Mouse (Mus musculus) T-helper 17 cell (primary cell): ENCODE results near the gene Nfkbia.

ENCODE experiments used
- in situ Hi-C, 2 experiments: fragments of 300-600 bp; cut with MboI, MseI; formaldehyde crosslinking; loops; 1 replicate in 1 of 2; 2 replicates in 1 of 2; pipeline ENCODE4 v1.15.1; 2025; ENCODE audit warnings: high pct_unique_total_duplicates in 2 of 2

Gene Nfkbia

GRCm38 (mm10) chr12:55492184-55492898 lies at the start of gene Nfkbia:
Nfkbia (minus strand) TSS chr12:55492647.
- in situ Hi-C loops, result loop anchor here in 1 of 2 experiments (5.0 kb wide), 1 partner anchor 95 kb away; no protein-coding TSS in a partner anchor

DNA sequence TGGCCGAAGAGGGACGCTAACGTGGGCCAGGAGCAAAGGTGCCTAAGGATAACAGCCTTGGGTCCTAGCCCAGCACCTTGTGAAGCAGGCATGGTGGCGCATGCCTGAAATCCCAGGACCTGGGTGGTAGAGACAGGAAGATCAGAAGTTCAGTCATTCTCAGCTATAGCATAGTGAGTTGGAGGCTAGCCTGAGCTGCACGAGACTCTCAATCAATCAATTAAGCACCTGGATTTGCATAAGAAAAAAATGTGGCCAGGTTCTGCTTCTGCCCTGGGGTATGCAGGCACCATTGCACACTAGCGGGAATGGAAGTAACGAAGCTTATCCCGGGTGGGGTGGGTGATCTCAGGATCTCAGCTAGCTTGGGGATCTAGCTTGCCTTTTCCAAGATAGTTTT lies 46.7 kb upstream of the Nfkbia start:
- in situ Hi-C loops, result loop anchor here (10.0 to 25.0 kb wide), 2 partner anchors 648 to 1646 kb away; no protein-coding TSS in a partner anchor

DNA sequence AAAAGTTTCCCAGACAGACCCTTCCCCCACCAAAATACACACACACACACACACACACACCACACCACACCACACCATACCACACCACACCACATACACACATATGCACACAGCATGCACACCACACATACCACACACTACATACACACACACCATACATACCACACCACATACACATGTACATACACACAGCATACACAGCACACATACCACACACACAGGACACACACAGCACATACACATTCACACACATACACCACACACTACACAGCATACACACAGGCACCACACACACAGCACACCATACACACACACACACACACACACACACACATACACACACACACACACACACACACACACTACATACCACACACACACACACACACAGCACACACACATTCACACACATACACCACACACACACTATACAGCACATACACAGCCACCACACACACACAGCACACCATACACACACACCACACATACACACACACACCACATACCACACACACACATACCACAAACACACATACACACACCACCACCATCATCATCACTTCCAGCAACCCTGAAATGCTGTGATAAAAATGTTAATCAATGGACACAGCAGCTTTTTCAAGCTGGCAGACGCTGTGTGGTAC lies 46.0 kb upstream of the Nfkbia start:
- in situ Hi-C loops, result loop anchor here (10.0 to 25.0 kb wide), 2 partner anchors 649 to 1646 kb away; no protein-coding TSS in a partner anchor

- in situ Hi-C loops, result loop anchor here (10.0 to 25.0 kb wide), 2 partner anchors 650 to 1647 kb away; no protein-coding TSS in a partner anchor
These were observed 45.3 kb upstream of the Nfkbia start for GRCm38 (mm10) chr12:55537742-55538141.

DNA sequence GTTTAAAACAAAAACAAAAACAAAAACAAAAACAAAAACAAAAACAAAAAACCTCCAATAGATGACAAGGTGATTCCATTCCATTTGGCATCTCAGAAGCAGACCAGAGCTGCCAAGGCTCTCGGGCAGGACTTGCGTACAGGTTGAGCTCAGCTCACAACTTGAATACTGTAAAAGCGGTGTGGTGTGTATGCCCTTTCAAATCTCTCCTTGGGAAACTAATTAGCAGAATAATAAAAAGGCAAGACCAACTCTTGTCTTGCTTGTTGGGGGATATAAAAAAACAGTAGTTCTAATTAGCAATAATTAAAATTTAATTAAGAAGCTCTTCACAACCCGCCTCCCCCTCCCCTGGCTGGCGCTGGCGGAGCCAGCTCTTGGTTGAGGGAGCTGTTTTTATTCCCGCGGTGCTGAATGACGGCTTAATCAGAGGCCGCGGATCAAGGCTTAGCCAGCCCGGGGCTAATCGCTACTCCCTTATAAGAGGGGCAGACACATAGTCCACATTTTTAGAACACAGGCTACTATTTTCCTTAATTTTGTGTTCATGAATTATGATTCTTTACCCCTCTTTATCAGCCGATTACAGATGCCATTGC lies 44.2 kb upstream of the Nfkbia start:
- in situ Hi-C loops, result loop anchor here (10.0 to 25.0 kb wide), 2 partner anchors 651 to 1648 kb away; no protein-coding TSS in a partner anchor

DNA sequence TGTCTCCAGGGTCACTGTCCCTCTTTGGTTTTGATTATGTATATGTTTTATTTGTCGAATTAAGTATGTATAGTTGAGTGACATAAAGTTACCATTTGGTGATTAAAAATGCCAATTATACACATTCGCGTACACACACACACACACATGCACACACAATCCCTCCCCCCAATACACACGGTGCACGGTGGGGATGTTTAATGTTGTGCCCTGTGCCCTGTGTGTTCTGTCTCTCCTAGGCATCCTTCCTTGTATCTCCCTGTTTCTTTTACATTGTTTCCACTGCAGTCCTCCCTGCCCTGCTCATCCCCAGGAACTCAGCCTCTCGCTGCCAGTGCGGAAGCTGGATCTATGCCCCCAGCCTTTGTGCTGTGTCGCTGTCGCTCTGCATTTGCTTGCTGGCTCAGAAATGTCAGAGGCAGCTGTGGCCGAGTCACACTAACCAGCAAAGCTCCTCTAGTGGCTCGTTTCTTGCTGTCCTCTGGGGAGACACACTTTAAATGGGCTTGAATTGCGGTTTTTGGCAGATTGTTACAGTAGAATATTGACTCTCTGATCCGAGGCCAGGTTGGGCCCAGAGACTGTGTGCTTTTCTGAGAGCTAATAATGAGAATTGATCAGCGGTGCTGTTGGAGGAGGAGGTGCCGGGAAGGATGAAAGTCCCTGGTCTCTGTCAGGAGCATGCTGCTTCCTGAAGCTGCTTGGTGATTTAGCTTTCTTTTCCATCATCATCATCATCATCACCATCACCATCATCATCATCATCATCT lies 34.7 kb upstream of the Nfkbia start:
- in situ Hi-C loops, result loop anchor here in 1 of 2 experiments (25.0 kb wide), 1 partner anchor 660 kb away; no protein-coding TSS in a partner anchor

DNA sequence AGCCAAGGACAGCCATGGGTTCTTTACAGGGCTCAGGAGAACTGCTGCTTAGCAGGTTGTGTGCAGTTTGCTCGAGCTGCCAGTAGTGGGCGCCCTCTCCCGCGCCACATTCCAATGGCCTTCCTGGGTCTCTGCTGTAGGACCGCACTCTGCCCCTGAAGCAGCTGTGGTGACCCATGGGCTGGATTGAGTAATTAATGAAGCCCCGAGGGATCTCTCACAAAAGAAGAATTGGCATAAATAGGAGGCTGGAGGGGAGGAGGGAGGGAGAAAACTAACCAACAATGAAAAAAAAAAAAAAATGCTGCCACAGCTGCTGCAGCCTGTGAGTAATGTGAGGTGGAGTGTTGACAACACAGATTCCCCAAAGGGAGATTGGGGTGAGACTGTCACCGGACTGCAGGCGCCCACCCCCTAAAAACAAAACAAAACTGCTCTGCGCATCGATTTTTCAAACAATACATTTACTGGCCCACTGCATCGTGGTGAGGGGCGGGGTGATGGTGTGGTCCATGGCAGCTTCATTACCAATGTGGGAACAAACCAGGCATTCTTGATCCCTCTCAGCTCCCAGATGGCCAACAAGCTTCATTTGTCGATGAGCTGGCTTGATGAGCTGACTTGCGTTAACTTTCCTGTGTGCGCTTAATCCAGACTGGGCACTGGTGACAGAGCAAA lies 25.8 kb upstream of the Nfkbia start:
- in situ Hi-C loops, result no loop called here

DNA sequence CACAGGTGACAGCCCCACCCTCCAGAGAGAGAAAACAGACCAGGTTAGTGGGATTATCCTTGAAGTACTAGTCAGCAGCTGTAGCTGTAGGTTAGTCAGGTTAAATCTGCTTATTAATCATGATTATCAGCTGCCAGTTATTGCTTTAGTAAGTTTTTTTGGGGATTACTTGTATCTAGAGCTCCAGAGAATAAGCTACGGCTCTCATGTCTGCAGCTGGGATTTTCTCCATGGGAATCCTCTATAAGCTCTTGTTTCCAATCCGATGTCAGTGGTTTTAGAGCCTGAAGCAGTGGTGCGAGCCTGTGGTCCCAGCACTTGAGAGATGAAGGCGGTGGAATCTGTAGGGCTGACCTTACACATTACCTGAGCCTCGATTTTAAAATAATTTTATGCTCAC lies 16.4 kb upstream of the Nfkbia start:
- in situ Hi-C loops, result no loop called here

GRCm38 (mm10) chr12:55507332-55507935 lies 15.0 kb upstream of the Nfkbia start:
- in situ Hi-C loops, result no loop called here

- in situ Hi-C loops, result no loop called here
These were observed 13.5 kb upstream of the Nfkbia start for GRCm38 (mm10) chr12:55506029-55506330.

DNA sequence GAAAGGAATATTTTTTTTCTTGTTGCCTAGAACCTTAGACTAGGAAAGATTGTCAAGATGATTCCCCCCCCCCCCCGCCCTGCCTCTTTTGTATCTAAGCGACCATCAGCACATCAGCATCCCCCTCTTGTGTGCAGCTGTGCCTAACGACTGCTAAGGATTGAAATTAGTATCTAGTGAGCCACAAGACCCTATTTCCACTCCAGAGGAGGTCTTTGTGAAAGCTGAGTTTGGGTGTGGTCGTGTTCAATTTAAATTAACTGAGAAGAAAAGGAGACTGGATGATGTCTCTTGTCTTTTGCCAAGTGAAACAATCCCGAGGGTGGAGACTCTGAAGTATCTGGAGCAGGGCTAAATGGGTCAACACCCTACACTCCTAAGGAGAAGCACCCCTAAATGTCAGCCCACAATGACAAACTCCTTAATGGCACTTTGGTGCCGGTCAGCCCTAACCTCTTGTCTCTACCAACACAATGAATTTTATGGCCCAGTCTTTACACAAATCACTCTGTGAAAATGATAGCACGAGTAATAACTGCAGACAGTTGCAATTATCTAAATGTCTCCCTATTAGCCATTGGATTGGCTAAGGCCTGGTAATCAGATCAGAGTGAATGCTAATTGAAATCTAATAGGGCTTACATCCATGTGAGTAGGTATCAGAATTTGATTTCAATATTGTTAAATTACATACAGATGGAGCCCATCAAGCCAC lies 13.0 kb upstream of the Nfkbia start:
- in situ Hi-C loops, result no loop called here

- in situ Hi-C loops, result loop anchor here (5.0 kb wide), 3 partner anchors 92 to 182 kb away; no protein-coding TSS in a partner anchor
These were observed 6.6 kb upstream of the Nfkbia start for GRCm38 (mm10) chr12:55499031-55499430.

DNA sequence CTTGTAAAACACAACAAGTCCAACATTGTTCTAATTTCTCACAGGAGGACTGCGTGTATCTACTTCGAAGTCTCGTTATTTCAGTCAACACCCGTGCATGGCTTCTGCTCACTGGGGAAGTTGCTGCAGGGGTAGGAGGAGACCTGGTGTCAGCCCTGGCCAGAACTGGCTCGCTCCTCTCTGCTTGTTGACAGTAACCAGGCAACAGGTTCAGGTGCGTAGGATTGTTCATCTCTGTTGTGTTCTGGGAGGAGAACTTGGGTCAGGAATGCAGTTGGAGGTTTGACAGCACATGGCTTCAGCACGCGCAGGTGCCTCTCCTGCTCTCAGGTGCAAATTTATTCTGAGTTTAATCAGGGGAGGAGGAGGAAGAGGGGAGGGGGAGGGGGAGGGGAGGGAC lies 5.3 kb upstream of the Nfkbia start:
- in situ Hi-C loops, result loop anchor here (5.0 kb wide), 3 partner anchors 90 to 180 kb away; no protein-coding TSS in a partner anchor

GRCm38 (mm10) chr12:55495902-55496605 lies 3.6 kb upstream of the Nfkbia start:
- in situ Hi-C loops, result loop anchor here (5.0 kb wide), 3 partner anchors 89 to 179 kb away; no protein-coding TSS in a partner anchor

- in situ Hi-C loops, result loop anchor here (5.0 kb wide), 3 partner anchors 88 to 178 kb away; no protein-coding TSS in a partner anchor
These were observed 2.9 kb upstream of the Nfkbia start for GRCm38 (mm10) chr12:55495114-55495901.

DNA sequence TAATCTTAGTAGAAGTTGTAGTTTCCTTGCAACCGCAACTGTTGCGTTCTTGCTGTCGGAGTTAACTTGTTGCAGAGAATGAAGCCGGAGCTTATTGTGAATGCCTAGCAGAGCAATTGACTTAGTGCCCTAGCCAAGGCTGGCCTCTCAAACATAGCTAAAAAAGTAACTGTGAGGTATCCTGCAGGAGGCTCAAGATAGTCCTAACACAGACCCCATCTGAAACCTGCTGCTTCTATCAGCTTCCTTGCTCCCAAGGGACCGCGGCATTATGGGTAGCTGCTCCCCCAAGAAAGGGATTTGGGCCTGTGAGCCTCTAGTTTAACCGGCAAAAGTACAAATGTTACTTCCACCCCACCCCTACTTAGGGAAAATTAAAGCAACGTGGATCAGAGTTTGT lies 934 bp upstream of the Nfkbia start:
- in situ Hi-C loops, result loop anchor here in 1 of 2 experiments (5.0 kb wide), 1 partner anchor 96 kb away; no protein-coding TSS in a partner anchor

DNA sequence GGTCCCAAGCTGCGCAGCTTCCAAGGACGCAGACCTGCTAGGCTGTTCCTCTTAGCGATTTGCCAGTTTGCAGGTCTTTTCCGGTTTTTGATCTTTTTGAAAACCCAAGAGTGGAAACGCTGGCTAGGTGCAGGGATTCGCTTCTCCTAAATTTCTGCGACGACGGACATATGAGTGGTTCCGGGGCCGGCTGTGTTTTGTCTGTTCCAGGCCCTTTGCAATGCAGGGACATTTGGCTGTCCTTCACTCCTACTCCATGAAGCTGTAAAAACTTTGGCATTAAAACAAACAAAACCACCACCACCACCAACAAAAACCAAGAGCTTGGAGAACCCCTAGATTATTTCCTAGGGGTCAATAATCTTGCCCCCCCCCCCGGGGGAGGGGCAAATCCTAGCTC lies 494 bp upstream of the Nfkbia start:
- in situ Hi-C loops, result loop anchor here in 1 of 2 experiments (5.0 kb wide), 1 partner anchor 96 kb away; no protein-coding TSS in a partner anchor
